Mouse (Mus musculus) Patski (cell line): ENCODE results near the gene Pcnx3. TPM values are rescaled to one million over a fixed set of nuclear protein-coding genes. Genes with fewer than 3 reads are reported as not detected.

Experiments
- ATAC-seq: fragments of 100-300 bp; one replicate; pipeline ENCODE4 v1.8.0; 2021
- CTCF ChIA-PET: fragments of 350-600 bp; sonication (Branson Sonifier 250); formaldehyde crosslinking; loops from one replicate; lab custom pipeline; 2022; ENCODE audit warnings: inconsistent platforms; lab: Charles Lee
- POLR2A ChIA-PET: fragments of 350-600 bp; sonication (Branson Sonifier 250); formaldehyde crosslinking; loops from one replicate; lab custom pipeline; 2022; ENCODE audit warnings: antibody characterized with exemption, inconsistent platforms; lab: Charles Lee
- DNase-seq: peaks from one replicate; pipeline ENCODE4 v3.0.0-alpha.2; 2011; ENCODE audit warnings: low read depth, low spot score
- H3K27me3 ChIP-seq: fragments of 371-371 bp; one replicate; pipeline ENCODE4 v1.5.1; 2021
- CTCF ChIP-seq: fragments of 100-300 bp; IDR thresholded peaks from one replicate; pipeline ENCODE4 v1.5.1; 2021
- in situ Hi-C: fragments of 300-500 bp; cut with MboI; formaldehyde crosslinking; loops from 3 replicates; pipeline ENCODE4 v1.11.1; 2018; ENCODE audit warnings: low pct_unique_long_range_greater_than_20kb, mixed read lengths
- polyA plus RNA-seq: library from polyadenylated mRNA; unstranded; gene quantifications from one replicate; pipeline ENCODE4 v1.2.3, GENCODE M21; 2021

Pcnx3 gene
- polyA plus RNA-seq, 1 experiment from 2014 or later = 78.8 TPM

DNA sequence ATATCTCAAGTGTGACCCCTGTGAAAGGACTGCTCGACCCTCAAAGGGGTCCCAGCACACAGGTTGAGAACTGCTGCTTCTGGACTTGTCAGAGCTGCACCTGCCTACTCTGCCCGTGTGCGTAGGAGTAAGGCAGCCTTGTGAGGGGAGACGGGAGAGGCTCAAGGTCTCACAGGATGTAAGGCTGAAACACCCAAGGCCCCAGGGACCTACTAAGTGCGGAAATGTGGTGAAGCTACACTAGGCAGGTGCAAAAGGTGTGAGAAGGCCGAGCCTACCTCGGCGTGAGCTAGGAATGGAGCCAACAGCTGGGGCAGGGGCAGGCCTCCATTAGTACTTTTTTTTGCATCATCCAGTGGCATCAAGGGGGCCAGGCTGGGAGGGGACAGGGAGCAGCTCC is 26.4 kb downstream of the Pcnx3 start:
- TF ChIP-seq CTCF = no peak
- CTCF ChIA-PET = interaction anchor here (1.0 to 2.0 kb wide), 3 partner anchors 10 to 125 kb away, joined by 3 to 6 read pairs (median 3); no protein-coding TSS in a partner anchor

DNA sequence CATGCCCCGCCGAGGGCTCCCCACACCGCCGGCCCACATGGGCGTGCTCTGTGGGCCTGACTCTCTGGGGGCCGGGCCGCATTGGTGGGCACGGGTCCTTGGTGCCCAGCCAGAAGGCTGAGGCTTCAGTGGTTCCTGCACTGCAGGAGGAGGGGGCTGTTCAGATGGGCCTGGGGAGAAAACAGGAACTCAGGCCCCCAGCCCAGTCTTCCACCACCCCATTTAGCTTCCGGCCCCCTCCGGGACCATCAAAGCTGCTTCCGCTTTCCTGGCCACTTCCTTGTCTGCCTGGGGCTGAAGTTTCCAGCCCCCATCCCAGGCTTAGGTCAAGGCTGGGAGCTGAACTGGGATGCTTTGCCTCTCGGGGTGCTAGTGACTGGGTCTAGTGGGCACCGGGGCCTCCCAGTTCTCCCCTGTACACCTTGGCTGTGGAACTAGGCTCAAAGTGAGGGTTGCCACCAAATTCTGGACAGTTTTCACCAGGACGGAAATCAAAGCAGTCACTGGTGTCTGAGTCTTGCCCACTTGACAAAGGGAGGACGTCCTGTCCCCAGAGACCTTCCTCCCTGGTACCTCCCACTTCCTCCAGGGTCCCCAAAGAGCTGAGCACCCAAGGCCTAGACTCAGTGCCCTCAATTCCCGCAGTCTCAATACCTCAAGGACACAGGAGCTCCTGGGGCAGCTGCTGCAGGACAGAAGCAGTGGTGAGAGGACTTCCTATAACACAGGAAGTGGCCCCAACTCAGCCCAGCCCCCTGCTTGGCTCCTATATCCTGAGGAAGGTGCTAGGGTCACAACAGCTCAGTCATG is 27.6 kb downstream of the Pcnx3 start:
- ChIA-PET POLR2A (interaction anchor here (0.5 to 1.3 kb wide), 4 partner anchors 9 to 140 kb away, joined by 3 to 4 read pairs (median 3); no protein-coding TSS in a partner anchor), CTCF (interaction anchor here (1.0 kb wide), 1 partner anchor 126 kb away, joined by 3 read pairs; no protein-coding TSS in a partner anchor)
- no peak for DNase-seq
- no peaks in the 10 kb centered on the region for H3K27me3 ChIP-seq
- no peak for TF ChIP-seq CTCF
- in situ Hi-C loops = no loop called here
- no peak for ATAC-seq

More for the DNA sequence above, 26.4 kb downstream of the Pcnx3 start:
- ATAC-seq = no peak
- POLR2A ChIA-PET = interaction anchor here (1.0 to 1.3 kb wide), 3 partner anchors 9 to 24 kb away, joined by 4 to 5 read pairs (median 5); no protein-coding TSS in a partner anchor
- no peaks in the 10 kb centered on the region for H3K27me3 ChIP-seq
- no peak for DNase-seq
- in situ Hi-C loops = no loop called here

DNA sequence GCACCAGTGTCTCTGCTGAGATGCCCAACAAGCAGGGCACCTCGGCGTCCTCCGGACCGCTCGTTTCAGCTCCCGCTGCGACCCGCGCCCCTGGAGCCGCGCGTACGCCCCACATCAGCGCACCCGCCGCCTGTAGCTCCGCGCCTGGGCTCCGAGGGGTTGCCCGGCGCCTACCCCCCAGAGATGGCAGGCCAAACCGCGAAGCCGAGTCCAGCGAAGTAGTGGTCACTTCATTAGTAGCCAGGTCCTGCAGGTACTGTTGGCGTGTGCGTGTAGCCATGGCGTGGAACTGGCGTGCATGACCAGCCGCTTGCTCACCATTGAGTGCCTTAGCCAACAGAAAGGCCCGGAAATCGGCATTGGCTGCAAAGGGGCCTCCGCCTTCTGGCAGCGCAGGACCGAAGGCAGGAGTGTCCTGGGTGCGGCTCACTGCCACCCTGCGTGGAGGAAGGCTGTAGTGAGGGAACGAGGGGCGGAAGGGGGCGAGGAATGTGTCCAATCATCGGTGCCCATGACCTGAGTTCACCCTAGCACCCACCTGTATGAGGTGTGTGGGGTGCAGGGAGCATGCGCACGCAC is 33.9 kb downstream of the Pcnx3 start:
- ChIA-PET POLR2A (no interaction called here), CTCF (interaction anchor here (0.8 kb wide), 1 partner anchor 9 kb away, joined by 4 read pairs; no protein-coding TSS in a partner anchor)
- no peak for DNase-seq
- no peak for ATAC-seq
- H3K27me3 ChIP-seq = no peaks in the 10 kb centered on the region
- in situ Hi-C loops = no loop called here
- TF ChIP-seq CTCF = no peak

DNA sequence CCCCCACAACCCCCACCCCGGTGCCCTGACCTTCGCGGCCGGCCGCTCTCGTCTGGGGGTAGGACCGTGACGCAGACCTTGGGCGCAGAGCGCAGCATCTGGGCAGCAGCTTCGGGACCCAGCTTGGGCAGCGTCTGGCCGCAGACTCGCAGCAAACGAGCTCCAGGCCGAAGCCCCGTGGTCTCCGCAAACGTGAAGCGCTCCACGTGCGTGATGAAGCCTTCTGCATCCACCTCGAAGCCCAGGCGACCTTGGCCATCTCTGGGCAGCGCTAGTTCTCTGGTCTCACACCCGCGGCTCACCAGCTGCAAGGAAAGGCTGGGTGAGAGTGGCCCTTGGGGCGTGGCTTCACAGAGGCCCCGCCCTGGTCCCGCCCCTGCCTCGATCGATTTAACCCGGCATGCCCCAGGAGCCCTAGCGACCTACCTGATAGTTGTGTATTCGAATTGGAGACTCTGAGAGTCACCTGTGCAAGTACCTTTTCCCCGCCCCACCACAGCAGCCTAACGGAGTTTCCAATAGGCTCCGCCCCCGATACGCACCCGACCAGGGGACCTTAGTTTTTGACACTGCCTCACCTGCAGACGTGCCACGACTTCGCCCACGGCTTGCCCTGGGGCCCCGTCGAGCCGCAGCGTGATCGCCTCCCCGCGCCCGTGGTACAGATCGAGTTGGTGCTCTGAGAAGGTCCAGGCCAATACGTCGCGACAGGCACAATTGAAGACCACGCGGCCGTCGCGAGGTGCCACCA is 34.6 kb downstream of the Pcnx3 start:
- no peak for ATAC-seq
- in situ Hi-C loops = no loop called here
- H3K27me3 ChIP-seq = no peaks in the 10 kb centered on the region
- POLR2A ChIA-PET = no interaction called here
- CTCF ChIA-PET = no interaction called here
- TF ChIP-seq CTCF = no peak
- DNase-seq = no peak

DNA sequence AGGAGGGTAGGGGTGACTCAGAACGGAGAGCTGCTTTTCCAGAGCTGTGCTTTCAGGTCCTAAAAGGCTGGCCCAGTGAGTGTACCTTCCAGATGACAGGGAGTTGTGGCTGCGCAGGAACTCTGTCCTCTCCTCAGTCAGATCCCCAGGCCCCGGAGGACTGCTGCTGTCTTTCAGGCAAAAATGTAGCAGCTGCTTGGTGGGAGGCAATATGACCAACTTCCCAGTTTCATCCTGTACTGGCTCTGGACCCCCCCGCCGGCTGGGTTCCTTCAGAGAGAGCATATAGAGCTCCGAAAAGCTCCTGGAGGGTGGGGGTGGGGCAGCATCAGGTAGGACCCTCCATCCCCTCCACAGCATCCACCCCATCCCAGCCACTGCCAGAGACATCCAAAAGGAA is 36.1 kb downstream of the Pcnx3 start:
- DNase-seq (no peak), ATAC-seq (no peak)
- CTCF ChIA-PET = no interaction called here
- H3K27me3 ChIP-seq = no peaks in the 10 kb centered on the region
- POLR2A ChIA-PET = interaction anchor here (0.7 to 1.0 kb wide), 2 partner anchors 8 to 12 kb away, joined by 3 read pairs; no protein-coding TSS in a partner anchor
- no peak for TF ChIP-seq CTCF
- in situ Hi-C loops = no loop called here

DNA sequence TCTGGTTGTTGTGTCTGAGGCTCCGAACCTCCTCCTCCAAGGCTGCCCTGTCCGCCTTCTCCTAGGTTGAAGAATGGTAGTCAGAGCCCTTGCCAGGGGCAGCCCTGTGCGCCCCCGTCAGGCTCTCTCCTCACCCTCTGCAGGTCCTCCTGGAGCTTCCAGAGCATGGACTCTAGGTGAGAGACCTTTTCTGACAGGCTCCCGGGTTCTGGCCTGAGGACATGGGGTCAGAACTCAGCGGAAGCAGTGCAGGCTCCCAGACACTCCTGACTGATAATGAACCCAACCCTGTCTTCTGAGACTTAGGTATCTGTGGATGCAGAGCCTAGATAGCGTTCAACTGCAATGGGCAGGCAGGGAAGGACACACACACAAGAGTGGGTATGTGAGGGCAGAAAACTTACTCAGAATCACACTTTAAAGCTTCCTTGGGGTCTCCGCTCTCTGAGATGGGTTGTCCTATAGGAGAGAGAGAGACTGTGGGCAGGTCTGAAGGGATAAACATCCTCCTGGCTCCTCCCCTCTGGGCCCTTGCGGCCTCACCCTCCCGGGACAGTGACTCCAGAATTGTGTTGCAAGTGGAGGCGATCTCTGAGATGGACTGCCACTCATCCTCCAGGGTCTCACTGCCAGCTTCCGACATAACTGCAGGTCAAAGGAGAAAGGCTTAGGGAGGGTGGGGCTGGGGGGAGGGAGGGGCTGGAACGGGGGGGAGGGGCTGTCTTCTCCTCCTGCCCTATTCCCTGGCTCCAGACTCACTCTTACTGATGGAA is 37.0 kb downstream of the Pcnx3 start:
- no peaks in the 10 kb centered on the region for H3K27me3 ChIP-seq
- ChIA-PET POLR2A (interaction anchor here (0.7 to 1.0 kb wide), 2 partner anchors 9 to 11 kb away, joined by 3 read pairs; no protein-coding TSS in a partner anchor), CTCF (no interaction called here)
- DNase-seq = no peak
- no peak for ATAC-seq
- in situ Hi-C loops = no loop called here
- no peak for TF ChIP-seq CTCF

DNA sequence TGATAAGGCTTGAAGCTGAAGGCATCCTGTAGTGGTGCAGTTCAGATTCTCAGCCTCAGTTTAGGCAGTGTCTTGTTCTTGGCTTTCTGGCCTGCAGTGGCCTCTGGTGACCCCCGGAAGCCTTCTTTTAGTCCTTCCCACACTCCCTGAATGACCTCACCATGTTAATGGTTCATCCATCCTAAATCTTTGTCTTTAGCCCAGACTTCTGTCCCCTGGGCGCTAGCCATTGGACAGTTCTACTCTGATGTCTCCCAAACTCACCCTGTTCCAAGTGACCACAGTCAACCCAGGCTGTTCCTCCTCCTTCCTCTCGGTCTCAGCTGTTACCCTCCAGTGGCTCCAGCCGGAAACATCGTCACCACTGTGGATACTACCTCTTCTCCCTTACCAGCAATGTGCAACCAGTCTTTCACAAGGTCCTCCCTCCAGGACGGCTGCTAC is 39.4 kb downstream of the Pcnx3 start:
- no peaks in the 10 kb centered on the region for H3K27me3 ChIP-seq
- ChIA-PET POLR2A (interaction anchor here (0.9 to 1.4 kb wide), 4 partner anchors 12 to 150 kb away, joined by 3 to 6 read pairs (median 4); partner anchors contain the start of genes Rela and Sipa1), CTCF (interaction anchor here (1.4 kb wide), 1 partner anchor 21 kb away, joined by 5 read pairs; no protein-coding TSS in a partner anchor)
- DNase-seq (no peak), ATAC-seq (peak; percentile 11)
- in situ Hi-C loops = no loop called here
- no peak for TF ChIP-seq CTCF

DNA sequence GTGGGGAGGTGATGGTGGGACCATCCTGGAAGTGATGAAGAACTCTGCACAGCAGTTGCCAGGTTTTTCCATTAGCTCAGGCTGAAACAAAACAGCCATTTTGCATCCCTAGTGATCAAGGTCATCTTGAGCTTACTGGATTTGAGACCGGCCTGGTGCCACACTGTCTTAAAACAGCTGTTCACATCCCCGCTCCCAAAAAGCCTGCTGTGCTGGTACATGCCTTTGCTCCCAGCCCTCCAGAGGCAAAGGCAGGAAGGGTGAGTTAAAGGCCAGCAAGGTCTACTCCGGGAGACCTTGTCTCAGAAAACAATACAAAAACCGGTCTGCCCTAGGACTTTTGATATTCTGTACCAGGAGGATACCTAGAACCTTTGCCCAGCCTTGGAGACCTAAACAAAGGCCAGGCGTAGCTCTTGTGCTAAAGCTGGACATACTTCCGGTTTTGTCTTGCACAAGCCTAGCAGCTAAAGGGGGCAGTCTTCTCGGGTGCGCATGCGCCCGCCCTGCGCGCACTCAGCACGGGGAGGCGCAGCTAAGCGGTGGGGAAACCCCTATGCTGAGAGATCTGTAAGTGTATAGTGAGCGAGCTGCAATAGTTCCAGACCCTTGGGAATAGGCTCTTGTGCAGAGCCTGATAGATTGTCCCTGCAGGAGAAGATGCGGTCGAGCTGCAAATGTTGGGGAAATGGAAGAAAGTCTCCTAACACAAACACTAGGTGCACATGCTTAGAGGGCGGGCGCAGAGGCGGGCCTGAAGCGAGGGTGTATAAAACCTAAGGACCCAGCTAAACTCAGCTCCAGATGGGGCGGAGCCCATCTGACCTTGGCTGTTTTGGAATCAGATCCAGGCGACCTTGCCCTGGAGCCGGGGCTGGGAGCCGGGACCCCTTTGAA is 40.1 kb downstream of the Pcnx3 start:
- no peaks in the 10 kb centered on the region for H3K27me3 ChIP-seq
- DNase-seq (no peak), ATAC-seq (peak; percentile 20)
- TF ChIP-seq CTCF = no peak
- POLR2A ChIA-PET = interaction anchor here (0.9 to 1.4 kb wide), 4 partner anchors 11 to 151 kb away, joined by 3 to 6 read pairs (median 4); partner anchors contain the start of genes Rela and Sipa1
- CTCF ChIA-PET = interaction anchor here (0.8 to 1.4 kb wide), 2 partner anchors 12 to 21 kb away, joined by 3 to 5 read pairs; no protein-coding TSS in a partner anchor
- in situ Hi-C loops = no loop called here
